Mouse (Mus musculus): Measurements from ENCODE around the gene Zbtb38.

DNA sequence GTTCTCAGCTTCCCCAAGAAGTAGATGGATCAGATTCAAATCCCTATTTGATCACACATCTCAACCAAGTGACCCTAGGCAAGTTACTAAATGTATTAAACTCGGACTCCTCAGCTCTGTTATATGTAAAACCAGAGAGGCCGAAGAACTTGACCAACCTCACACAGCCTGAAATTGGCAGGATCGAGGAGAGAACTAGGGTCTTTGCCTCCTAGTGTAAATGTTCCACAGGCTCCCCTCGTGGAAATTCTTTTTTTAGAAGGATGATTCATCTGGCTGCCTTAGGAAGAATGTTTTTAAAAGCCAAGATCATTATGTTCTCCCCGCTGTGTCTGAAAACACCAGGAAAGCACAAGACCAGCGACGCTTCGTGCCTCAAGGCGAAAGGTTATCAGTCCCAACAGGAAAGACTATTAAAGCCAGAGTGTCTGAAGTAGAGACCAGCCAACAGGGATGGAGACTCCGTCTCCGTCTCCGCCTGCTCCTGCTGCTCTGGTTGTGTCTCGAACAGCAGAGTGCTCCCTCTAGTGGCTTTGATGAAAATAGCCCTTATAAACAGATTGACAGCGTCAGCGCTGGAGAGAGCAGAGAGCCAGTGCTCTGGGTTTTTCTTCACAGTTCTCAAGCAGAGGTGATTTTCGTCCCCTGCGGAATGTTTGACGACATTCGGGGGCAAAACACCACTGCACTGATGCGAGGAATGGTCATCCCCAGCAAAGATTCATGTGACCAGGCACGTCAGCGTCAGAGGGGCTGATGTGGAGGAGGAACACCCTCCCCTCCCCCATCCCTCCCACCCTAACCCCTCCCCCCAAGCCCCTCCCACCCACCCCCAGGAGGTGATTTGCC lies 6.3 kb upstream of the Zbtb38 start:
- TF ChIP-seq POLR2A (IDR thresholded peaks at IDR 0.05; ENCODE audit: borderline replicate concordance, extremely low read depth, low read depth, low read length) = 0 out of 2 replicates have a peak, but pooled peaks have one; percentile 24
- peak; percentile 89 for TF ChIP-seq CTCF (IDR thresholded peaks at IDR 0.05; ENCODE audit: insufficient read depth, low read length)

Measured in lung, adult 2 months (tissue).